Mouse (Mus musculus) lung, postnatal 0 days (tissue): Measurements from ENCODE around the gene Epb41.

Source experiments
- CTCF ChIP-seq: IDR thresholded peaks from 2 replicates; pipeline ENCODE4 v1.5.1; 2016; ENCODE audit warnings: antibody characterized with exemption, mild to moderate bottlenecking
- EP300 ChIP-seq: IDR thresholded peaks from 2 replicates; pipeline ENCODE4 v1.6.1; 2016; ENCODE audit warnings: antibody characterized with exemption, mild to moderate bottlenecking, control low read depth

DNA sequence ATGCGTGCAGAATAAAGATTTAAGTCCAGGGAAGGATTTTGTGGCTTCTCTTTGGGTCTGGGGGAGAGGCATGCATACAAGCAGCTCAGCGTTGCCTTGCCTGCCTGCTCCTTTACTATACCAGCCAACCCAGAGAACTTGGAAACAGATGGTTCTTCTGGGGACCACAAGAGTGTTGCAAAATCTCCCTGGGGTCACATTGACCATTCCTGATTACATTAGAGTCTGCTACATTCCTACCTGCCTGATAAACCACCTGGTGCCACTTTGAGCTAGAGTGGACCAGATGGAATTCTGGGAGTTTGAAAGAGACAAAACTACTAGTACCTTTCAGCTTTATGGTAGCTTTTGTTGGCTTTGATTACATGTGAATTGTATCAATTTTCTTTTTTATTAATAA is 198.3 kb downstream of the Epb41 start:
- TF ChIP-seq CTCF (no peak), EP300 (peak; percentile 43; the same call in 1 of the 2 replicates)
